Mouse (Mus musculus) heart, postnatal 10 days (tissue): ENCODE data around the gene Bicra. TPM values are rescaled to one million over a fixed set of nuclear protein-coding genes. Genes with fewer than 3 reads are reported as not detected.
A peak's percentile ranks its signal among the peaks of the same experiment; 100 is the strongest.

Source experiments
- DNase-seq, 2 experiments: peaks; one replicate each; pipeline ENCODE4 v3.0.0; 2021
- intact Hi-C: fragments of 180-260 bp; cut with DNase I; formaldehyde crosslinking; loops from one replicate; pipeline ENCODE4 v1.15.1; 2025
- total RNA-seq, 2 experiments: library from RNA; stranded (reverse); gene quantifications; 2 replicates each; pipeline ENCODE4 v1.2.3; 2021

Bicra gene
- total RNA-seq, 2 experiments from 2014 or later = 9.3 to 9.6 TPM

DNA sequence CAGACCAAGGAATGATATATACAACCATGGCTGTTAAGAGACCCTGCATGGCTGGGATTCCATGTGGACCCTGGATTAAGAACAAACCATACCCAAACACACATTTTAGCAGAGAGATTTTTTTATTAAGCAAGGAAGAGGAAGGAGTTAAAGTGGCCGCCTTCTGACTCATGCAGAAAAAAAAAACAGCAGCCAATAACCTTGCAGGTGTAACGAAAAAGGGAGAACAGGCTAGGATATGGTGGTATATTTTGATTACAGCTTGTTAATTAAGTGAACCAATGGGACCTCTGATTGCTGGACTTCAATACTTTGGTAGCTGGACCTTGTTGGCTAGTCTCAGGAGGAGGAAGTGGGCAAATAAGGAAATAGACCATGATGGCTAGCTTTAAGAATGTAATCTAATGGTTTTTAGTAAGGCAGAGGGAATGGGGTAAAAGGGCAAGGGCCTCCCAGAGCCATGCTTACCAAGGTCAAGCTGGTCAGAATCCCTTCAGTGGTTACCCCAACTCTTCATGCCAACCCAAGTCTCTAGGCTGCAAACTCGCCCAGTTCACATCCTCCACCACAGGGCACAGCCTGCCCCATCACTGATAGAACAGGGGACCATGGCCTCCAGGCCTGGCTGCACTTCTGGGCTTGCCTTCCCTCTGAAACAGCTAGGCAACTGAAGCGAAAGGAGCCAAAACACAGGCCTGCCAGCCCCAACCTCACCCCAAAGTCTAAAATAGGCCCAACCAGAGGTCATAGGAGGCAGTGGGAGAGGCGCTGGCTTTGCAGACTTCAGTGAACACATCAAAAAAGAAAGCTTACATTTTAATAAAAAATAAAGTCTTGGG lies 28.2 kb downstream of the Bicra start:
- DNase-seq = no peak
- intact Hi-C loops = loop anchor here (2.0 to 5.0 kb wide), 2 partner anchors 23 to 37 kb away; no protein-coding TSS in a partner anchor

DNA sequence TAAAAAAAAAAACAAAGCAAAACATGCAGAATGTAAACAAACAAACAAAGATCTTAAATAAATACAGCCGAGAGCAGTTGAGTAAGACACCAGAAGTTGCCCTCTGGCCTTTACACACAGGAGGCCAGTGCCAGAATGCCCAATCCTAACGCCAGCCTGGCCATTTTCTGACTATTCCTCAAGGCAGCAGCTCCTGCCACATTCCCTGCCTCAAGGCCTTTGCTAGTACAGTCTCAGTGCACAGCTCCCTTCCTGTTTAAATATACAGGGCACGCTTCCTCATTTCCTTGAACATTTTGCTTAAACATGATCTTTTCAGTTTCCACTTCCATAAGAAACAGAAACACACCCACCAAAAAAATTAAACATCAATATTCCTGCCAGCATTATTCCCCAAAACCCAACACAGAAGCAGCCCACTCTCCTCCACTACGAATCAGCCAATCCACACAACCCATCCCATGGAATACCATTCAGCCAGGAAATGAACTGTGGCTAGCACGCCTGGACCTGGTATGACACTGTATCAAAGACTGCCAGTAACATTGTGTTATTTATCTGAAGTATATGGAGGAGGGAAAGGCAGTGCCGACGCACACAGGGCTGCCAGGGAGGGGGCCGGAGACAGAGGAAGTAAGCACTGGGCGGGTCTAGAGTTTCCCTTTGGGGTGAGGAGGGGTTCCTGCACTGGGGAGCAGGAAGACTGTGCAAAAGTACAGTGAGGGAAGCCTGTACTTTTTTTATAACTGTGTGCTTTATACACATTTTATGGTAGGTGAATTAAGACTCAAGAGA lies 29.5 kb downstream of the Bicra start:
- DNase-seq = peak in 1 of 2 experiments; percentile 61
- intact Hi-C loops = loop anchor here (2.0 to 5.0 kb wide), 2 partner anchors 25 to 36 kb away; no protein-coding TSS in a partner anchor

DNA sequence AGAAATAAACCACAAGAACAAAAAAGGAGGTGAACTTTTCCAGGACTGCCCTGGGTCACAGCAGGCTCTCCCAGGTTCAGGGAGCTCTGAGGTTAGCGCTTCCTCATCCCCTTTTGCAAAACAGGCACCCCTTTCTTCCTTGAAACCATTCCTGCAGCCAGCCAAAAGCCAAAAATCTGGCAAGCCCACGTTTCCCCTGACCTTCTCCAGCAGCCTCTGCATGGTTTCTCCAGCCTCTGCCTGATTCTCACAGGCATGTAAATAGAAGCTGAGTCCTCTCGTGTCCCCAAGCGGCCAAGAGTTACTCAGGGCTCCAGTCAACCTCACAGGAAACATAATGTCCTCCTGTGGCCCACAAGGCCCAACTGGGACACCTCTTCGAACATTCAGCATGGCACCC lies 32.3 kb downstream of the Bicra start:
- intact Hi-C loops = loop anchor here (5.0 kb wide), 1 partner anchor 33 kb away; no protein-coding TSS in a partner anchor
- no peak for DNase-seq

DNA sequence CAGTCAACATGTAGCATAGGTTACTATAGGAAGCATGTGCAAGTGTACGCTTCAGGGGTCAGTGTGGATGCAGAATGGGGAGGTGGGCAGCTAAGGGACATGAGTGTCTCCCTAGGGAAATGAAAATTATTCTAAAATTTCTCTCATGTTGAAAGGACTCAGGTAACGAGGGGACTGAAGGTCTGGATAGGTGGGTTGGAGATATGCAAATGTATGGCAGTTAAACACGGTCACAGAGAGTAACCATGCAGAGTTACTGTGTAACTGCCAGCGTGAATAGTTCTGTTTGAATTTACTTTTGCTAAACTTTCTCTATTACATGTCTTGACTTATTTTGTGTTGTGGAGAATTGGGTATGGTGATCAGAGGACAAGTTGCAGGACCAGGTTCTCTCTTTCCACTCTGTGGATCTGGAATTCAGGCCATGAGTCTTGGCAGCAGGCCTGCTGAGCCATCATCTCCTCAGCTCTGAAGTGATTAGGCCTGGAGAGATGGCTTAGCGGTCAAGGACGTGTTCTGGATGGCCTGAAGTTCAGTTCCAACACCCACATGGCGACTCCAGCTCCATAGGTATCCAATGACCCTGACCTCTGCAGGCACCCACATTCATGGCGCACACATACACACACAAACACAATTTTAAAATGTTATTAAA lies 33.1 kb downstream of the Bicra start:
- intact Hi-C loops = loop anchor here (5.0 kb wide), 1 partner anchor 32 kb away; no protein-coding TSS in a partner anchor
- DNase-seq = peak; percentile 63 to 68

DNA sequence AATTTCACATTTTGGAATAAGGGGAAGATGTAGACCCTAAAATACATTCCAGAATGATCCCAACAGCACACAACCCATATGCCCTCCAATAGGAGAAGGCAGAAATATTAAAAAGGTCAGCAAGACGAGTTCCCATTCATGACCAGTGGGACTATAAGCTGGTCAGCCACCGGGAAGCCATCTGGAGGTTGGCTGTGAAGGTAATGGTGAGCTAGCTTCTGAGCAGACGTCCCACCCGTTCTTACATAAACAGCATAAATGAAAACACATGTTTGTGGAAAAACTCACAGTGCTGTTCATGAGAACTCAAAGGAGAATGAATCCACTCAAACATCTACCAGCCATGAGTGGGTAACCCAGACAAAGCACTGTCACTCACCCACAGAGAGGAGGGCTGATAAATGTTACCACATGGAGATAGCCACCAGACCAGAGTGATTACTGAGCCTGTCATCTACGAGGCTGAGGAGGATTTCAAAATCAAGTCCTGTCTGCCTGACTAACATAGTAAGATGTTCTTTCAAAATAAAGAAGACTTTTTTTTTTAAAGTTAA lies 33.9 kb downstream of the Bicra start:
- intact Hi-C loops = loop anchor here (2.0 kb wide), 1 partner anchor 33 kb away; the partner anchor contains the start of gene Bicra
- DNase-seq = no peak

DNA sequence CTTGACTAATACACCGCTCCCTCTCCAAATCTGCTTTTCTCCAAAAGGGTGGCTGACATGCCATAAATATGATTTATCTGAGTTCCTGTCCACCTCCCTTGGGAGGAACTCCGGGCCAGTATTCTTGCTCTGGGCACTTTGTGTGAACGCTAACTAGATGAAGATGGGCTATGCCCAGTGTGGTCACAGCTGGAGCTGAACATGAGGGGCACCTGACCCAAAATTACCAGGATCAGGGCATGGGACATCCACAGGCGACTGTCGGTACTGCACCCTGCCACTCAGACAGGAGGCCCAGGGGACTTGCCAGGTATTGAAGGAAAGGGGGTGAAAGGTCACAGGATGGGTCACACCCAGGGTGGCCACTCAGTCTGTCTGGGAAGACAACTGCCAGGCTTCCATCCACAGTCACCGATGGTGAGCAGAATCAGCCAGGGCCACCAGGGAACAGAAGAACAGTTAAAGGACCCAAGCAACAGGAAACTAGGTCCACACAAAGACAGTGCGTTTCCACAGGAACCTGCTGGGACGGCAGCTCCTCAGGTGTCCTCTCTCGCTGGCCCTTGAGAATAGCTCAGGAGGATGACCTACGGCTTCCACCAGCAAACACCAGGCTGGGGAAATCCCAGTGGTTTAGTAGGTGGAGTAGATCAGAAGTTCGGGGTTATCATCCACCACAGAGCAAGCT lies 35.0 kb downstream of the Bicra start:
- intact Hi-C loops = loop anchor here (2.0 kb wide), 1 partner anchor 34 kb away; the partner anchor contains the start of gene Bicra
- peak in 1 of 2 experiments; percentile 69 for DNase-seq

DNA sequence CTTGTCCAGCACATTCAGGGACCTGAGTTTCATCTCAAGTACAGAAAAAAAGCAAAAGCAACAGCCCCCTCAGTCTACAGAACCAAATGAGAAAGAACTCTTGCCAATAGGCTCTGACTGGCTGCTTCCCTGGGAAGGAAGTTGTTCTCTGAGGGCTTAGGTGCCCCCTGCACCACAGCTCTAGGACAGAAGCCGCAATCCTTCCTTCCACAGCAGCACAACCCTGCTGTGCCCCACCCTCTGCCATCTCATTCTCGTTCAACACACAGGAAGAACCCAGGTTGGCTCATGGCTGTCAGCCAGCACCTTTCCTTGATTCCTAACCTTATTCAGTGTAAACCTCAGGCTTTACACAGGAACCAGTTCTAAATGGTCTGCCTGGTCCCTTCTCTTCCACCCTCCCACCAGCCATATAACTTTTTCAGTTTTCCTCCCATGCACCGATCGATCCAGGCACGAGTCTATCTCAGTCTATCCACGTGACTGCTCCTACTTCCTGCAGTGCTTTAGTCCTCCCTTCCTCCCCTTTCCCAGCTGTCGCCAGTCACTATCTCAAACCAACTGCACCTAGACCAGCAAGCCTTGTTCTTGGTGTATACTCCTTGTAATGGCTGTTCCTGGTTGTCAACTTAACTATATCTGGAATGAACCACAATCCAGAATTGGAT lies 36.2 kb downstream of the Bicra start:
- DNase-seq = no peak
- intact Hi-C loops = loop anchor here (2.0 kb wide), 1 partner anchor 35 kb away; the partner anchor contains the start of gene Bicra

DNA sequence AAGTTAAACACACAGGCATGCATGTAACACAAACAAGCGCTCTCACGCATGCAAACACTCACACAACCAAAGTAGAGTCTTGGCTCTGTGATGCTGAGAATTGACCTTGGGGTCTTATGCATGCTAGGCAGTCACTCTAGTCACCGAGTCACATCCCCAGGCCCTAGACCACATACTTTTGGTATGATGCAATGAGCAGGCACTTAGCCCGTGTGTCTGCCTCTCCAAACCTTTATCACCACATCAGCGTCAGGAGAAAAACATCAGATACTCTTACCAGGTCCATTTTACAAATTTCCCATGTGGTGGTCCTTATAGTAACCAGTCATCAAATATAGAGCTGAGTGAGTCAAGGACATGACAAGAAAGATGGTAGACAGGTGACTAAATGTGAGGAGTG lies 37.1 kb downstream of the Bicra start:
- no peak for DNase-seq
- intact Hi-C loops = no loop called here

DNA sequence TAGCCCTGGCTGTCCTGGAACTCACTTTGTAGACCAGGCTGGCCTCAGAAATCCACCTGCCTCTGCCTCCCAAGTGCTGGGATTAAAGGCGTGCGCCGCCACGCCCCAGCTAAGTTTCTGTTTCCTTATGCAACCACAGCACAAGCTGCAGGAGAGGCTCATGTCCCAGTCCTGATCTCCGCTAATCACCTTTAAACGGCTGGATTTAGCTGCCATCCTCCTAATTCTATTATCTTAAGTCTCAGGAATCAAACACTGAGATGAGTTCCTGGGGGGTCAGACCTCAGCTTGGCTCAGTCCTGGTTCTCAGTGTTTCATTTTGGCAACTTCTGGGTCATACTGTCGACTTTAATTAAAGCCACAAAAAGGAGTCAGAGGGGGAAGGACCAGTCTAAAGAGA lies 38.1 kb downstream of the Bicra start:
- intact Hi-C loops = no loop called here

DNA sequence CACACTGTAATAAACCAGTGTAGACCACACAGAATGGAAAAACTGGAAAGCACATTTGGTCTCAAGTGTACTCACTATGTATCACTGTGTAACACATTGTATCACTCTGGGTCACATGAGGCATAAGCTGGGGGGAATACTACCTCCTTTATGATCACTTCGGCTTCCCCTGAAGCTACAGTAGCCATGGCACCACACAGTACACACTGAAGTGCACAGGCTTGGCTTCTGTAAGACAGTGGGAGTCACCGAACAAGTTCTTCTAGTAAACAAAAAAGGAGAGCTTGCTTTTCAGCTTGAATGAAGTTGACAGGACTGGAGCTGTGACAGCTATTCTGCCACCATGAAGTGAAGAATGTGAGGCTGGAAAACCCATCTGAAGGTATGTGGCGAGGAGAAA lies 42.7 kb downstream of the Bicra start:
- DNase-seq = no peak
- intact Hi-C loops = no loop called here

More for the DNA sequence above, 38.1 kb downstream of the Bicra start:
- no peak for DNase-seq

DNA sequence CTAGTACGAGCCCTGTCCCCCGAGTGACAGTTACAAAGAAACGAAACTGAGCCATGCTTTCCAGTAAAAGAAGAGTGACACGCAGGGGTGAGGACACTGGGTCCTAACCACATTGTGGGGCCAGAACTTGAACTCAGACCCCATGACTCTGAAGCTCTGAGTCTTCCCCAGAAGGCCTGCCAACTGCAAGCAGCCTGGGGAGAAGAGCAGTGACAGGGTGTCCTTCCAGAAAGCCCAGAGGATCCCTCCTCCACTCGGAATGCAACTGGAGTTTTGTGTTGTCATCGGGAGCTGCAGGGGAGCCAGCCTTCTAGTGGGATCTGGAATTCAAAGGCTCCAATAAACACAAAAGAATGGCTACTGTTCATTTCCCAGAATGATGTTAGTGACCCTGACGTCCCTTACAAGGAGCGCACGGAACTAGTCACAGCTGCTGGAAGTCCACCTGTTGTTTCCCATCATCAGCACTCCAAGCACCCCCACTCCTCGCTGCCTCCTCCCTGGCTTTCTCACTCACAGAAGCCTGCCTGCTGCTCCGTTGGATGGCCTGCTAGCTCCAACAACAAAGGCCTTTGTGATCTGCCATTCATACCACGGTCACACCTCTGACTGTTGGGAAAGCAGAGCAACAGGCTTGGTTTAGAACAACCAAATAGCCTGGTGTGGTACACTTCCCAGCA lies 43.4 kb downstream of the Bicra start:
- DNase-seq = no peak
- intact Hi-C loops = no loop called here

DNA sequence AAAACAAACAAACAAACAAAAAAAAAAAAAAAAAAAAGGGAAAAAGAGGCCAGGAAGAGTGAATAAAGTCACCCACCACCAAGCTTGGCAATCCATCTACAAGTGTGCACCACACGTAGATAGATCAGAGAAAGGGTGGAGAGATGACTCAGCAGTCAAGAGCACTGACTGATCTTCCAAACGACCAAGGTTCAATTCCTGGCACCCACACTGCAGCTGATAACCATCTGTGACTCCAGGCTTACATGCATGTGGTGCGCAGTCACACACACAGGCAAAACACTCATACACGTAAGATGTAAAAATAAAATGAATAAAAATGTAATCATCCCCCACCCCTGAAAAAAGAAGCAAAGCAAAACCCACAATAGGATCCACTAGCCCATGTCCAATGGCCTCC lies 44.7 kb downstream of the Bicra start:
- no peak for DNase-seq
- intact Hi-C loops = no loop called here

DNA sequence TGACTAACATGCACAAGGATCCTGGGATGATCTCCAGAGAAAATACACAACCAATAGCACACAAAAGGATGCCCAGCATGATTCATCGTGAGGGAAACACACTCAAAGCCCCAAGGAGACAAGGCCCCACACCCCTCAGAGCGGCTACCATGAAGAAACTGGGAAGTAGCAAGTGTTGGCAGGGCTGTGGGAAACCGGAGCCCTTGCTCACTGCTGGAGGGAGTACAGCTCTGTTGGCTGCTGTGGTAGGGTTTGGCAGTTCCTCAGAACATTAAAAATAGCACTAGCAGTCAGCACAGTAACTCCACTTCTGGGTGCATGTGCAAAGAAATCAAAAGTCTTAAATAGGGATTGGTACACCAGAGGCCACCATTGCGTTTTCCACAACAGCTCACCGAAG lies 45.5 kb downstream of the Bicra start:
- peak; percentile 91 for DNase-seq
- intact Hi-C loops = no loop called here

DNA sequence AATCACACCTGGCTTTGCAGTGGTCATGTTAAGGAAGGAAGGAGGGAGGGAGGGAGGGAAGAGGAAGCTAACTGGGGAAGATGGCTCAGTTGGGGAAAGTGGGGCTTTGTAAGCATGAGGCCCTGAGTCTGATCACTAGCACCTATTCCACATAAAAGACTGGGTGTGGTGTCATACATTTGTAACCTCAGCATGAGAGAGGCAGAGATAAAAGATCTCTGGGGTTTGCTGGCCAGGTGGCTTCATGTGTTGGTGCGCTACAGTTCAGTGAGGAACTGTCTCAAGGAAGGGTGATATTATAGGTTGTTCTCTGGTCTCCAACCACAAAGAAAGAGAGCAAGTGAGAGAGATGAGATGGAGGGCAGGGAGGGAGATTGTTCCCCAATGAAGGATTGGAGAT lies 46.0 kb downstream of the Bicra start:
- DNase-seq = no peak
- intact Hi-C loops = loop anchor here (2.0 kb wide), 1 partner anchor 19 kb away; no protein-coding TSS in a partner anchor

DNA sequence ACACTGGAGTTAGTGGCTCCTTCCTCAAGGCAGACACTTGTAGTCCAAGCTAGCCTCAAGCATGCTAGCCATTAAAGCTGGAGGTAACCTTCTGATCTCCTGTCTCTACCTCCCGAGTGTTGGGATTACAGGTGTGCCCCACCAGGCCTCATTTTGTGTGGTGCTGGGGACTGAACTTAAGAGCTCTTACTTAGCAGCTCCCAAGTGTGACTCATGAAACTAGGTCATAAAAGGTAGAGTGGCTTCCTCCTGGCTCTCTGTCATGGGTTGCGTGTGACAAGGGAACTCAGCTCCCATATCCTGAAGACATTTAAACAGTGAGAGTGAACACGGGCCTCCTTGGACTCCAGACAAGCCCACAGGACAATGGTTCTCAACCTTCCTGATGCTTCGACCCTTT lies 53.9 kb downstream of the Bicra start:
- DNase-seq = no peak
- intact Hi-C loops = no loop called here

DNA sequence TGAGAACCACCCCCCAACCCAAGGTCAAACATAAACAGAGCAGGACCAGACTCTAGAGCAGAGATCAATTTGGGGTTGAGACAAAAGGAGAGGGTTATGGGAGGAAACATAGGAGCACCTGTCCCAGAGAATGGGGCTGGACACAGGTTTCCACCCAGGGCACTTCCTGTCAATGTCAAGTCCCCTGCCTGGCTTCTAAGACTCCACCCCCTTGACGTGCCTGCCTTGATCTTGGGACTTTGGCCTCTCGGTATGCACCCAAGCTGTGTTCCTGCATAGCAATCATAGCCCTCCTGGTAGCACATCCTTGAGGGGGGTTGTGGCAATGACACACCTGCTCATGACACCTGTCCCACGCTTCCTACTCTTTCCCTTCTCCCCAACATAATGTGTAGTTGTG lies 54.6 kb downstream of the Bicra start:
- DNase-seq = no peak
- intact Hi-C loops = no loop called here

DNA sequence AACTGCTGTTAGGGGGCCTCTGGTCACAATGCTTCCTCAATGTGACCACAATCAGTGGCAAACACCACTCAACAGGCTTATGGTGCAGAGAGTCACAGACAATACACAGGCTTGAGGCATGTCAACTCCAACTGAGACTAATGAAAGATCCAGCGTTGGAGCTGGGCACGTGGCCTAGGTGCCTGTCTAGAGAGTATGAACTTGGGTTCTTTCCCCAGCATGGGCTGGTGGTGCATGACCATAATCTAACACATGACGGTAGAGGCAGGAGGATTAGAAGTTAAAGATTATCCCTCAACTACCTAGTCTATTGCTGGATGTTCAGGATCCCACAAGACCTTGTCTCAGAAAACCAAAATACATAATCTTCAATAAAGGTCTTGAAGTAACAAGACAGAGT lies 56.0 kb downstream of the Bicra start:
- intact Hi-C loops = no loop called here
- no peak for DNase-seq

DNA sequence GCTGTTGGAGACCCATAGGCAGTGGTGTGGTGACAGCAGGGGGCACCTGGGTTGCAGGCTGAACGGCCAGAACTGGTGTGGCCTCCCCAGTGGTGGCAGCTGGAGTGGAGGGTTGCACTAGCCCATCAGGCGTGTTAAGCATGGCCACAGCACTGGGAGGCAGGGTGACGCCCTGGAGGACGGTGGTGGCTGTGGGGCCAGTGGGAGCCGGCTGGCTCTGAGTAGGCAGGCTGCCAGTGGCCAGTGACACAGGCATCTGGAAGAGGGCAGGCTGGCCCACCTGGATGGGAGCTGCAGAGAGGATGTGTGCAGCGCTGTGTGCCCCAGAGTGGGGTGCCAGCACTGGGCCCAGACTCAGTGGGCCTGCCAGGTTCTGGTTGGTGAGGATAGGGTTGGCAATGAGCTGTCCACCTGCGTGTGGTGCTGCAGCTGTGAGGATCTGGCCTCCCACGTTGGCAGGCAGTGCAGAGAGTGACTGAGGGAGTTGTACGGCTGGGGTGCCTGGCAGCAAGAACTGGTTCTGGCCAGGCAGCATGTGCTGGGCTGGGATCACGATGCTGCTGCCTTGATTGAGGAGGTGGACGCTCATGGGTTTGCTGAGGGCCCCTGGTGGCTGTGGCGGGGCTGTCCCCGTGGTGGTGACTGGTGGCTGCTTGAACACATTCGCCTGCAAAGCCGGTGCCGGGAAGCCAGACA lies 59.9 kb downstream of the Bicra start:
- intact Hi-C loops = no loop called here
- DNase-seq = no peak
